Mouse (Mus musculus) brain, embryonic 14.5 days (tissue): ENCODE results near the gene Ttc9b. TPM values are rescaled to one million over a fixed set of nuclear protein-coding genes. Genes with fewer than 3 reads are reported as not detected.

Experiments used
- DNase-seq: peaks from one replicate; pipeline ENCODE4 v3.0.0-alpha.2; 2011; ENCODE audit warnings: low read depth
- CTCF ChIP-seq: fragments of 200-500 bp; IDR thresholded peaks from 2 replicates; pipeline ENCODE4 v1.5.1; 2012; ENCODE audit warnings: inconsistent platforms, mild to moderate bottlenecking, moderate library complexity, borderline replicate concordance; ENCODE audit not compliant: insufficient read depth, insufficient read length; ENCODE audit errors: extremely low read depth
- POLR2A ChIP-seq: fragments of 200-500 bp; IDR thresholded peaks from 2 replicates; pipeline ENCODE4 v1.6.1; 2012; ENCODE audit warnings: mild to moderate bottlenecking, inconsistent platforms, borderline replicate concordance; ENCODE audit not compliant: poor library complexity, insufficient read depth, insufficient read length, severe bottlenecking; ENCODE audit errors: extremely low read depth
- polyA plus RNA-seq: library from polyadenylated mRNA; depleted of rRNA; stranded (reverse); fragments of >200 nt; gene quantifications from 2 replicates; pipeline ENCODE4 v1.2.3, GENCODE M21; 2012; rRNA removed

Gene Ttc9b
- polyA plus RNA-seq, 1 experiment: 57.7 TPM

DNA sequence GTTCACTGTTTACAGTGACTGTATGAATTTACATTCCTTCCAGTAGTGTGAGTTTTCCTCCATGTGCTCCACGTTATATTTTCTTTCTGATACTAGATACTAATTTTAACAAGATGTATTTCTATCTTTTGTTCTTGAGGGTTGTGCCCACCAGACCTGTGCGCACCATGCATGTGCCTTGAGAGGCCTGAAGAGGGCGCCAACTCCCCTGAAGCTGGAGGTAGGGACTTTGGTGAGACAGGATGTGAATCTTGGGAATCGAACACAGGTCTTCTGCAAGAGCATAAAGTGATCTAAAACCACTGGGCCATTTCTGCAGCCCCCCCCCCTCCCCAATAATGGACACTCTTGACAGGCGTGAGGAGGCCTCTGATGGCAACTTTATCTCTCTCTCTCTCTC is 37.4 kb downstream of the Ttc9b start:
- no peak for TF ChIP-seq POLR2A
- TF ChIP-seq CTCF: peak; percentile 77
- peak; percentile 66 for DNase-seq

GRCm38 (mm10) chr7:27696711-27697110 is 43.0 kb downstream of the Ttc9b start:
- TF ChIP-seq CTCF (no peak), POLR2A (no peak)
- DNase-seq: no peak

Other genes starting within 250 kb of the Ttc9b start
- 21.0 and 30.4 TPM in 2 replicates for gene Sptbn4, start 206.2 kb upstream of the Ttc9b start, polyA plus RNA-seq
- 13.9 and 19.1 TPM in 2 replicates for gene Blvrb, start 205.9 kb upstream of the Ttc9b start, polyA plus RNA-seq
- gene Sertad3, start 180.1 kb upstream of the Ttc9b start, polyA plus RNA-seq: 7.8 and 12.6 TPM in 2 replicates
- 4.7 and 5.7 TPM in 2 replicates for gene Sertad1, start 167.0 kb upstream of the Ttc9b start, polyA plus RNA-seq
- 1.8 and 2.4 TPM in 2 replicates for gene Prx, start 154.6 kb upstream of the Ttc9b start, polyA plus RNA-seq
- gene Hipk4, start 130.6 kb upstream of the Ttc9b start, polyA plus RNA-seq: 1.5 and 1.8 TPM in 2 replicates
- gene Pld3, start 100.7 kb upstream of the Ttc9b start, polyA plus RNA-seq: 192 and 200 TPM in 2 replicates
- 42.8 and 52.7 TPM in 2 replicates for gene 2310022A10Rik, start 100.7 kb upstream of the Ttc9b start, polyA plus RNA-seq
- gene Akt2, start 62.4 kb upstream of the Ttc9b start, polyA plus RNA-seq: 74.2 and 78.8 TPM in 2 replicates
- gene Map3k10, start 20.7 kb downstream of the Ttc9b start, polyA plus RNA-seq: 76.8 and 93.9 TPM in 2 replicates
- 6.6 and 7.3 TPM in 2 replicates for gene Zfp607b, start 35.4 kb downstream of the Ttc9b start, polyA plus RNA-seq
- gene Zfp60, start 77.5 kb downstream of the Ttc9b start, polyA plus RNA-seq: 37.7 and 46.4 TPM in 2 replicates
- gene Zfp626, start 153.3 kb downstream of the Ttc9b start, polyA plus RNA-seq: 2.9 and 3.7 TPM in 2 replicates
- 5.1 and 6.2 TPM in 2 replicates for gene Zfp59, start 184.7 kb downstream of the Ttc9b start, polyA plus RNA-seq
- gene Zfp607a, start 203.6 kb downstream of the Ttc9b start, polyA plus RNA-seq: 1.1 and 1.4 TPM in 2 replicates